Mouse (Mus musculus): Measurements from ENCODE around the gene Fam160a1.

Fam160a1 gene

DNA sequence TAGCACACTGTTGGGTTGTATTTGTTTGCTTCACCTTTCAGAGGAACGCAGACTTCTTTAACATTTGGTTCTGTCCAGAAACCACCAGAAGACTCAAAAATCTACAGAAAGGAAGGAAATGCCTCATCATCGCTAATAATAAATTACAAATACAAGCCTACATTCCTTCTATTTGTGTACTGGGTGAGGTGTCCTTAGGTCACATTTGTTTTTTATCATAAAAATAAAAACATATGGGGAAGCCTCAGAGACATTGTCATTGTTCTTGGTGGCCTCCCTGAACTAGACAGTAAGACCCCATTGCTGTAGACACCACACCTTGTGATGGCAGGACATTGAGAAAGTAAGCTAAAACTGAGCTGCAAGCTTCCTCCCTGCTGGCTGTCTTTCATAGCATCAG is at the start of gene Fam160a1:
Gene Fam160a1 (minus strand): TSS at position 101 of the 400 bp plus-strand sequence.
- no peak for DNase-seq

DNA sequence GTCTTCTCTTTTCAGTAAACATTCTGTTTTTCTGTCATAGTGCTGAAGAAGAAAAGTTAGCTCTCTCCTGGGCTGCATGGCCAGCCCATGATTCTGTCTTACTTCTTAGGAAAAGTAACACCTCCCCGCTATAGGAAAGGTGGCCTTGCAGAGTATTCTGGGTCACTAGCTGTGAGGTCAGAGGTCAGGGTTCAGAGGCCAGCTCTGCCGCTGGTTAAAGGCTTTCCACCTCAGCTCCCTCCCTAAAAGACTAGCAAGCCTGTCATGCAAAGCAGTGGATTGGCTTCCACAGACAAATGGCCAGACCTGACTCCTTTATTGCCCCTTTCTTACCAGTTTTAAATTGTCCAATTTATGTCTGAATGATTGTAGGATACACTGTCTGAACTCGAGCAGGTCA is 46.9 kb upstream of the Fam160a1 start:
- no peak for DNase-seq

DNA sequence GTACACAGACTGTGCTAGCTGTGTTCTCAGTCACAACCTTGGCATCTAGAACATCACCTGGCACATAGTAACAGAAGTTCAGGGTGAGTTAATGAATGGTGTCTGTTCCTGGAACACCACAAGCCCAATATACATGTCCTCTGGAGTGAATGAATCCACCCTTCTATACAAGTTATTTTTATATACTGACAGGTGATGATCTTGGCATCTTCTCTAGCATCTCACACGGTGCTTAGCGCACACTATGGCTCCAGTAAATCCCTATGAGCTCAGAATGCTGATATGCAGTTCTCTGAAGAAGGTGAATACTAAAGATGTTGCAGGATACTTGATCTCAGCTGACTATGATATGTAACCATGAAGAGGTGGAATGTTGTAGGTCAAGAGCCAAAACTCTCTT is 45.8 kb upstream of the Fam160a1 start:
- DNase-seq = no peak

DNA sequence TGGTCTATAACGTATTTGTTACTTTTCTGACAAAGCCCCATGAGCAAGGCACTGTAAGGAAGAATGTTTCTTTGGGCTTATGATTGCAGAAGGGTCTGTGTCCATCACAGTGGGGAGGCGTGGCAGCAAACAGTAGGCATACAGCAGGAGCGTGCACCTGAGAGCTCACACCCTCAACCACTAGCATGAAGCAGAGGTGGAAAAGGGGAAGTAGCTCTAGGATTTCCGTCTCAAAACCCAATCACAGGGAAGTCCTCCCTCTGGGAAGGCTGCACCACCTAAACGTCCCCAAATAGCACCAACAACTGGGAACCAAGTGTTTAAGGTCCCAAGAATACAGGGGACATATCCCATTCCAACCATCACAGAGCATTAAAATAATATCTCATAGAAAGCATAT is 43.9 kb upstream of the Fam160a1 start:
- DNase-seq = no peak

DNA sequence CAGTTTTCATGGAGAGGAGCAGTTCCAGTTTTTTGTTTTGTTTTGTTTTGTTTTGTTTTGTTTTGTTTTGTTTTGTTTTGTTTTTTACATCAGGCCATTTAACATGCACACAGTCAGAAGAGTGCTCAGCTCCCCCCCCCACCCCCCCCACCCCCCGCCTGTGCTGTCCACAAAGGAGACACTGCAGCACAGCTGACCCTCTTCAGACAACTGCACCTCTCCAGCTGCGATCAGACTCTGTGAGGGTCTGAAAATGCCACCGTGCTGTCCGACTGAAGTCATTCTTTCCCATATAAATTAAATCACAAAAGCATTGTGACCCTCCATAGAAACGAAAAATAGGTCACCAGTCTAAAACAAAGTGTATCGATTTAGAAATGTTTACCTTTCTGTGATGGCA is 42.2 kb upstream of the Fam160a1 start:
- DNase-seq = no peak

DNA sequence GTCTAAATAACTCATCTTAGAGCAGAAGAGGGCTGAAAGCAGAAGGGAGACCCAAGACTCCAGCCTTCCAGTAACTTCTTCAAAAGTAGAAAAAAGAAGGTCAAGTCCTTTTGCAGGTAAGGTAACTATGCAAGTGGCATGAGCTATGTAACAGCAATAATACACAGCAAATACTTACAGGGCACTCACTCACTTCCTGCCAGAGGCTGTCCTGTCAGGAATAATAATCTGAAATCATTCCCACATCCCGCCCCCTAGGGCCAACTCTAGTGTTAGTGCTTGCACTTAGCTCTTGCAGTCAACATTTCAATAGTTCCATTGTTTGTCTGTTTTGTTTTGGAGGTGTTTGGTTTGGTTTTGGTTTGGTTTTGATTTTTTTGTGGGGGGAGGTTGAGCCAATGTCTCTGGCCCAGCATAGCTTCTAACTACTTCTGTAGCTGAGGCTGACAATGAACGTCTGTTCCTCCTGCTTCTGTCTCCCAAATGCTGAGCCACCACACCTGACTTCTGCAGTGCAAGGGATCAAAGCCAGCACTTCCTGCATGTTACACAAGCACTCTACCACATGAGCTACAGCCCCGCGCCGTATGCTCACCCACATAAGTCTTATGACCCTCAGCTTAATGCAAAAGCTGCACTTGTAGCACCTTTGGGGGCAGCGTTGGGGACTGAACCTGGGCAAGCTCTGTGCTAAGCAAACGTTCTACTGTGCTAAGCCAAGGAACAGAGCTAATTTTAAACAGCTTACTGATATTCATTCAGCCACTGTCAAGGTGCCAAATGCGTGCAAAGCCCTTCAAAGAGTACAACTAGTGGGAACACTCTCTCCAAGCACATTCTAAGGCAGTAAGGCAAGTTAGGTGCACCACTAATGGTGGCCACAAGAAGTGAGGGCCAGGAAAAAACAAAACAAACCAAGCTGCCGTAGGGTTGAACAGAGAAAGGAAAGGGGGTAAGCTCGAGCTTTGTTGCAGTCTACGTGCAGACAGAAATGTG is 41.3 kb upstream of the Fam160a1 start:
- peak; percentile 74 for DNase-seq

DNA sequence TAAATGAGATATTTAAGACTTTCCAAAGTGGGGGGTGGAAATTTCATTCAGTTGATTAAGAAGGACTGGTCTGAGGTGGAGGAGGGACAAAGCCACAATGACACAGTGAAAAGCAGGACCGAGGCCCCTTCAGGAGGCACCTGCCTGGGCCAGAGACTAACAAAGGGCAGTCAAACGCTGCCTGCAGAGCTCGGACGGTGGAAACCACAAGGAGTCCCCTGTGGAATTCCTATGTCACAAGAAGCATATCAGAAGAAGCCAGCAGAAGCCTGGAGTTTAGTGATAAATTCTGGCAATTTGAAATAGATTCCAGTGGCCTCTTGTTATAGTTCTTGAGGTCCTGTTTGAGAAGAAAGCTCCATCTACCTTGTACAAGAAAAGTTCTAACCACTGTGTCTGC is 40.0 kb upstream of the Fam160a1 start:
- DNase-seq = no peak

DNA sequence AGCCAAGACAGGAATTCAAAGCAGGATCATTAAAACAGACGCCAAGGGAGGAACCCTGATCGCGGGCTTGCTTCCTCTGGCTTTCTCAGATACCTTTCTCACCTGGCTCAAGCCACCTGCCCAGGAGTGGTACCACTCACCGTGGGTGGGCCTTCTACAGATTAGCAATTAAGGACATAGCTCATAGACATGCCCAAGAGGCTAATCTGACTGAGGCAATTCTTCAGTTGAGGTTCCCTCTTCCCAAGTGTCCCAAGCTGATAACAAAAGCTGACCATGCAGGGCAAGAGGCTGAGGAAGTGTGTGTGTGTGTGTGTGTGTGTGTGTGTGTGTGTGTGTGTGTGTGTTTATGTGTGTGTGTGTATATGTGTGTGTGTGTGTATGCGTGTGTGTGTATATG is 38.9 kb upstream of the Fam160a1 start:
- DNase-seq = no peak

DNA sequence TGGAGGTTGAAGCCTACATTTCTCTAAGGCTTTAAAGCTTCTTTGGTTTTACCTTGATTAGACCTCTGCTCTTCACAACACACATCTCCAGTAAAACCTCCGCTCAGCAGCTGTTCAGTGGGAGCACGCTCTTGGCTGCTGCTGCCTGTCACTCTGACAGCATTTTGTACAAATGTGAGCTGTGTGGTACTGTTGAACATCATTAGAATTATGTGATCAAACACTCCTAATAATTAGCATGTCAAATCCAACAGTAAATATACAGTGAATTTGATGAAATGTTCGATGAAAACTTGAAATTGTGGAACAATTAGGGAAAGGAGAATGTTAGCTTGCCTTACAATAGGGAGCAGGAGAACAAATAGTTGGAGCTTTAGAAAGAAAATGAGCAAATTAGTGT is 38.0 kb upstream of the Fam160a1 start:
- DNase-seq = no peak

DNA sequence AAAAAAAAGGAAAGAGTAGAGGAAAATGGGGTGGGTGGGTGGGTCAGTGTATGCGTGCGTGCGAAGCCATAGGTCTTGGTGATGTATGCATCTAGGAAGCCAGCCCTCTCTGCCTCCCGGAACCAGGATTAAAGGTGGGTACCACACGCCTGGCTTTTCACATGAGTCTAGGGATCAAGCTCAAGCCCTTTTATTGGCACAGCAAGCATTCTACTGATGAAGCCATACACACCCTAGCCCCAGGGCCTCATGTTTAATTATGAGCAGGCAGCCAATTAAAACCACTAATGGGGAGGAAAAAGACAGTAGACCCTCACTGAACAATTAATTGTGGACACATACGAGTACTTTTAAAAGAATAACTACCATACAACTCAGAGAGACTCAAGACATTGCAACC is 37.1 kb upstream of the Fam160a1 start:
- DNase-seq = no peak

DNA sequence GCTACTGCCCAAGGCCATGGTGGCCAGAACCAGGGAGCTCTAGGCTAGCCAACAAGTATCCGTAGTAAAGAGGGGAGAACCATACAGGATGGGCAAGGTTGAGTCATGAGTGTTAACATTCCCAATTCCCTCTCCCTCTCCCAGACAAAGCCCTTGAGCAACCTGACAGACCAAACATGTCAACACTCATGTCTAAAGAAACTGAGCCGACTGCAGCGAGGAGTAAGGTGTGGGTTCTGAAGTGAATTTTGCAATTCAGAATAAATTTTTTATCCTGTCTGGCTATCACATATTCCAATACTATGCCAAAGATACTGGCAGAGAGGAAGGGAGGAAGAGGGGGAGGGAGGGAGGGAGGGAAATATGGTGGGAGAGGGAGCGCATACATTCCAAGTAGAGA is 36.6 kb upstream of the Fam160a1 start:
- DNase-seq = no peak

DNA sequence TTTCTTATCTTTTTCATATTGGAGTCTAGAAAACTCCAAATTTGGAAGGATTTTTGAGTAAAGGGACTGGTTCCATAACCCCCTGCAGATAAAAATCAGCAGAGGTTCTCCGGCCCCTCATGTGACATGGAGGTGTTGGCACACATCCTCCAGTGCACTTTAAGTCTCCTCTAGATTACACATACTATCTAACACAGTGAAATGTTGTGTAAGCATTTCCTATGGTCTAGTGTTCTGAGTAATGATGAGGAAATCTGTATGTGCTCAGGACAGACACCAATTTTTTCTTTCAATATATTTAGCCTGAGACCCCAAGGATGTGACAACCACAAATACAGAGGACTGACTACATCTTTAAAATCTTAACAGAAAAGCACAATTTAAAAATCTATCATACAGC is 33.0 kb upstream of the Fam160a1 start:
- DNase-seq = no peak

DNA sequence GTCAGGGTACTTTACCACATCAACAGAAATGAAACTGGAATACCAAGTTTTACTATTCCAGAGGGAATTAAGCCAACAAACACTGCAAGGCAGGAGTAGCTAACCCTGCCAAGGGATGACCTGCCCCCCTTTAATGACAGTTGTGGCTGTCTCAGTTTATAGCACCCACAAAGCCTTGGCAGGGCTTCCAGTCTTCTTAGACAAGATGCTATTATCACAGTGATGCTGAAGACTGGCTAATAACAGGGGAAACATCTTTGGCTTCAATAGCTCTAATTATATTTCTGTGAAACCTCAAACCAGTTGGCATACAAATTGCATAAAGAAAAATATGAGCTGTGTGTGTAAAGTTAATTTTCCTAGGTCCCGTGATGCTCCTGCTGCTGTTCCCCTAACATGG is 29.2 kb upstream of the Fam160a1 start:
- no peak for DNase-seq

DNA sequence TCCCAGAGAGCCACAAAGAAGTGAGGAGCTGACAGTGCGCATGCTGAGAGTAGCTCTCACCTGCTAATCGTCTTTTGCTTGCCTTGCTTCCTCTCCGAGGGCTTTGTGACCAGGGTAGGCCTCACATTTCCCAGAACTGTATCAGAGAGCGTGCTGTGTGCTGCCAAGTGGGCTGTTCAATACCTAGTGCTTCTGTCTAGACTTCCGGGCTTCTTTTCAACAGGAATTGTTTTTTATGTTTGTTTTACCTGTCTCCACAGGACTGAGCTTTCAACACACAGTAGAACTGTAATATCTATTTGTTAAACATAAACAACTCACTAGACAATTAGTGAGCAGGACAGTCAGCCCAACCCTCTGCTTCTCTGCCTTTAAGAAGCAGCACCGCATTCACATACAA is 28.2 kb upstream of the Fam160a1 start:
- DNase-seq = no peak

DNA sequence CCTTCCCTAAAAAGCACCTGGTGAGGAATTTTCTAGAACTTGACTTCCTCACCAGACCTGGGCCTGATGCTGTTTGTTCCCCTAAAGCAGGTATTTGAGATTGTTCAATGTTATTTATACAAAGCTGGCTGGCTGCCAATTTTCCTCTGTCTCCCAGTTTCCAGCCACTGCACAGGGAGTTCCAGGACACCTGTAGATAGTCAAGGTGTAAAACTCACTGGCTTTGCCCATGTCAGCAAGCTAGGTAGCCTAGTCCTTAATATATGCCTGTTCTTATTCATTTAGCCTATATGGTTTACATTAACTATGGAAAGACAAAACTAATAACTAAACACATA is 25.8 kb upstream of the Fam160a1 start:
- peak; percentile 39 for DNase-seq

DNA sequence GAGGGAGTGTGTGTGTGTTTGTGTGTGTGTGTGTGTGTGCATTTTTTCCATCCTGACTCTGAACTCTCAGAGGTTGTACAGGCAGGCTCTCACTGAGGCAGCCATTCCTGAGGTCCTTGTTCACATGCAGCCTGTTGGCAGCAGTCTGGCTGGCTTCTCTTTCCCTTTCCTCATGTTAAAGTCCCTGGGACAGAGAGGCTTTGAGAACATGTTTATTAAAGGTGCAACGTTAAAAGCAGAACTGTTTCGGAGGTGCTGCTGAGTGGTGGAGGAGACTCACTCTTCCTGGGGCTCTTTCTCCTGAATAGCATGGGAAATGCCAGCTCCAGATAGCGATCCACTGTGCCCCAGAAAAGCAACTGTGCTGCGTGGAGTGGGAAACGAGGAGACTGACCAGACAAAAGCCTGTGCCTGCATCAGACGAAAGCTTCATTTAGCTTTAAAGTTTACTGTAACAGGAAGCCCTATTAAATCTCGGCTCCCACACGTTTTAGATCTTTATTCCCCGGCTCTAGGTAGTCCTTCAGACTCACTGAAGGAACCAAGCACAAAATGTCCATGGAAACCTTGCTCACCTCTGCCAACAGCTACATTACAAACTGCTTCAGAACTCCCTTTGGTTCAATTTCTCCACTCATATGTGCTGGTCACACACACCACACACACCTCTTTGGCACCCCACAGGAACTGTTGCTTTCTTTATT is 25.2 kb upstream of the Fam160a1 start:
- DNase-seq = no peak

DNA sequence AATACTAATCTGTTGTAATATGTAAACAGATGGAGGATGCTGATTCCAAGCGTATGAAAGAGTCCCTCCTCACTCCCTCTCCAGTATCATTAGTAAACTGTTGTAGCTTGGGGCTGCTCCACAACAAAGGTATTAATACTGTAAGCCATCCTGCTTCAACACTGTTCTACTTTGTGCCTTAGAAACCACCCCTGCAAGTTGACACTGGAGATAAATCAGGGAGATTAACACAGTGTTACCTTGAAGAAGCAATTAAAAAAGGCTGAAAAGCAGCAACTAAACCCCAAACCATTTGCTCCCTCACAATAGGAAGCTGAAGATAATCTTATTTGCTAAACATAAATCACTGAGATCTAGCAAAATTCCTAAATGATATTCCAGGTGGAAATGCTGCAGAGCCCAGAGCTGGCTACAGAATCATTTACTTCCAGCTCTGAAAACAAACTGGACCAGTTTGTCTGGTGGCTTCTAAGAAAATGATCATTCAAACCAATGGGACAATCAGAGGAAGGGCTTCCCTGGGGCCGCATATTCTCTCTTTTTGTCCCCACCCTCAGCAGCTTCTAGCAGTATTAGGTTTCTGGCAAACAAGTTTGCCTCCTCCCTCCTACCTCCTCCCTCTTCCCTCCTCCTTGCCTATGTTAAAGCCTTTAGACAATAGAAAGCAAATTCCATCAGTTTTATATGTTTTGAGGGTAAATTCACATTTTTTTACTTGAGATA is 24.5 kb upstream of the Fam160a1 start:
- DNase-seq = no peak

DNA sequence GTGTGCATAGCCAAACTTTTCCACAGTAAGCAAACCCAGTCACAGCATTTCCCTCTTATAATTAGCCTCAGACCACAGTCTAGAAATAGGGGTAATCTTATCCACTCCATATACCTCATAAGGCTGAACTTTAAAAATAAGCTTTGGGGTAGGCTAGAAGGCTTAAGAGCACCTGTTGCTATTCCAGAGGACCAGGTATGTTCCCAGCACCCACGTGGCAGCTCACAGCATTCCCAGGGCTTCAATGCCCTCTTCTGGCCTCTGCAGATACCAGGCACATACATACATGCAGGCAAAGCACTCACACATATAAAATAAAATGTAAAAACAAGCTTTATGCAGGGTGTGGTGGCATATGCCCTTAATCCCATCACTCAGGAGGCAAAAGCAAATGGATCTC is 16.5 kb upstream of the Fam160a1 start:
- DNase-seq = no peak

DNA sequence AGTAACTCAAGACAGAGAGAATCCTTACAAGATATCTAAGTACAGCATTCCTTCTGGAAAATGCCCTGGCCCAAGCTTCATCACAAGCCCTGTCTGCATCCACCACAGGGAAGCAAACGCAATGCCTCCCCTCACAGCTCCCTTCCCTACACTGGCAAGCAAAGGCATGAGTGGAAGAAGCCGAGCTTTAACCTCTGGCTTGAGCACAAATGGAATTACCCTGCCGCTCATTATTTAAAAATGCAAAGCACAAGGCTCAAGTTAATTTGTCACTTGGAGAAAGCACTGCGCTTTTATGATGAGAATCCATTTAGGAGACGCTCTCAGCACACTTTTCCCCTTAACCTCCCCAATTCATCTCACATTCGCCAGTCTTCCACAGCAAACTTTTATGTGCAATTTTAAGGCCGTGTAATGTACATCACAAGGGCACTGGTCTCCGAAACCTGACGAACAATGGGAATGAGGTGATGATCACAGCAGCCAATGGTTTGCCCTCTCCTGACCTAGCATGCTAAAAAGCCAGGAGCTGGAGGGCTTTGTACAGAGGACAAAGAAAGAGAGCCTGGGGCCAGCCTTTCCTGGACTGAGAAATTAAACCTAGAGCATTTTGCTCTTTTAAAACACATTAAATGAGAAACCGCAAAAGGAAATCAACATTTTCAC is 15.5 kb upstream of the Fam160a1 start:
- no peak for DNase-seq

DNA sequence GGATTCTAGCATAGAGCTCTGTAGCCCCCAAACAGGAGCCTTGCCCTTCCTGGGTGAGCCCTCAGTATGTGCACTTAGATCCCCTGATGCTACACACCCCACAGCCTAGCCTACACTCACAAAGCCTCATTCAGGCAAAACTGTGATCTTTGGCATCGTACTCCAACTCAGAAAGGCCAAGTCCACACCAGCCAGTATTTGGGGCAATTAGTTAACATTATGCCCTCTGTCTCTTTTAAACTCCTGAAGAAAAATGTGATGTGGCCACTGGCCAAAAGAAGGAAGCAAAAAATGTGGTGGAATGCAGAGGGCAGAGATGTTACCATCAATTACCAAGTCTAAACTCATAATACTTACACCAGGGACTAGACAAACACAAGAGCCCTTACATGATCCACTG is 14.7 kb upstream of the Fam160a1 start:
- no peak for DNase-seq

DNA sequence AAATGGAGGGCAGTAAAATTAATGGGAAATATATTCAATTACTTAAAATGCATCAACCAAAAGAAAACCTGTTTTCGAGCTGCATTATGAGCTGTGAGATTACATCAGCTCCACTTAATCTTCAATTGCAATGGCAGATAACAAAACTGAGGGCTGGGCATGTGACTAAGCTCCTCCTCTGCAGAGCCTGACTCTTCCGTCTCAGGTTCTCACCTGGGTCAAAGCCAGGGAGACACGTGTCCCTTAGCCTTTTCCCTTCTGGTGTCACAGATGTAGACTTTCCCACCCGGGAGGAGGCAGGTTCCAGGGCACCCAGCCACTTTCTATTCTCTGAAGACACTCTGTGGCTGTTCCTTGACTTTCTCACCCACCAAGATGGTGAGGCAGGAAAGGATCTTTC is 12.0 kb upstream of the Fam160a1 start:
- DNase-seq = peak; percentile 73

DNA sequence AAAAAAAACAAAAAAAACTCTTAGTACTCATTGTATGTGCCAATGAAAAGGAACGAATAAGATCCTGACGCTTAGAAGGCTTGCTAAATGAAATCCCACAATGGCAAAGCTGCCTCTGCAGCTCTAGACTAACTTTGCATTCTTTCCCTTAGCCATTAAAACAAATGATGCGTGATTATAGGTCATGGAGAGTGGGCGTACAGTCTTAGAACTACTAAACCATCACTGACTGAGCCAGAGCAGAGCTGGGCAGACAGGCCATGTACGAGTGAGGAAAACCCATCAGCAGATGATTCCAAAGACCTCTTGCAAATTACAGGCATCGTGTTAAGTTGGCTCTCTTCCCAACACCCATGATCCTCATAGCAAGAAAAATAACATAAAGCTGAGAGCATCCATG is 10.7 kb upstream of the Fam160a1 start:
- DNase-seq = no peak

DNA sequence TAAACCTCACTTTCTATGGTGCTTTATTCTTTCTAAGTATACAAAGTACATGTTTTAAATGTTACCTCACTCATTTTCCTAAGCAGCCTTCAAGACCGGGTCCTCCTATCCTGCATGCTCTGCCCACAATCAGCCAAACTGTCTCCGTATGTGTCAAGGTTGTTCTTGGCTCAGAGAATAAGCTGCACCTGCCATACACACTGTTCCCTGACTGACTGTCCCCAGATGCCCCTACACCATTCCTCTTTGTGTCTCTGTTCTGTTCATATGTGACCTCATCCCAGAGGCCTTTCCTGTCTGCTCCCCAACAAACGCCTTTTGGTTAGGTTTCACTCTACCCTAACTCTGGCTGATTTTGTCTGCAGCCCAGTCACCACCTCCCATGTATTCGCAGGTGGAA is 10.2 kb upstream of the Fam160a1 start:
- no peak for DNase-seq

Measured in lung, postnatal 36 days (tissue).